22 mouse cellular contexts compared by ENCODE assay signal in genomic region chr16:29607131-29607530, GRCm38 (mm10). TPM values are rescaled to one million over a fixed set of nuclear protein-coding genes. Genes with fewer than 3 reads are reported as not detected.
A peak's percentile ranks its signal among the peaks of the same experiment; 100 is the strongest.
DNase-seq lines count a peak whose midpoint lies in the region; ATAC-seq and TF ChIP-seq lines count a peak whose summit lies in the region.
"Had no signal": no experiment of that assay in that cellular context is flagged by ENCODE, and none has a peak within 500 bp of the region (broad histone marks: within the 10 kb centered on the region; RNA-seq: fewer than 3 reads in every experiment).

No protein-coding gene starts in this region.

- 92% methylated on average over 7 of the region's 7 CpGs for WGBS in kidney, embryonic 15.5 days
- 54% methylated on average over 7 of the region's 7 CpGs for WGBS in kidney, adult 2 months
- WGBS in forebrain, embryonic 13.5 days = 88% methylated on average over 7 of the region's 7 CpGs

- no peaks in the 10 kb centered on the region for H3K27me3 ChIP-seq in kidney, embryonic 15.5 days
- H3K27me3 ChIP-seq in kidney, adult 2 months (replicated peaks; ENCODE audit: control insufficient read depth, insufficient read depth, low read length) = no peaks in the 10 kb centered on the region
- no peaks in the 10 kb centered on the region for H3K27me3 ChIP-seq in forebrain, embryonic 13.5 days
- H3K27me3 ChIP-seq: hindbrain, embryonic 15.5 days; neural tube, embryonic 15.5 days had no signal

- no peak for ATAC-seq in kidney, embryonic 15.5 days (replicated peaks; ENCODE audit: low FRiP score)
- no peak for ATAC-seq in forebrain, embryonic 13.5 days
- ATAC-seq: CD4-positive, CD25-positive, alpha-beta regulatory T cell, adult 4 months; forebrain, postnatal 0 days had no signal

- DNase-seq in kidney, adult 18-20 months = peak; percentile 58
- peak; percentile 92 for DNase-seq in kidney, adult 2 months
- DNase-seq in kidney, postnatal 14 days = peak; percentile 75
- DNase-seq in lung, postnatal 14 days = peak; percentile 23
- no peak for DNase-seq in frontal cortex, postnatal 10 days (ENCODE audit: low spot score in 2 of 2)
- DNase-seq in ovary, postnatal 10 days (ENCODE audit: low spot score) = no peak
- DNase-seq: adrenal gland, postnatal 36 days; cerebellum, adult 11-12 months; cerebellum, postnatal 10 days; forebrain, postnatal 0 days; gastrocnemius, postnatal 36 days; heart, postnatal 36 days; layer of hippocampus, adult 9-11 months; thymus, adult 2 months had no signal

- no peak for TF ChIP-seq POLR2A in kidney, adult 2 months (IDR thresholded peaks at IDR 0.05; ENCODE audit: low read depth, low read length)

- H3K9ac ChIP-seq in kidney, embryonic 15.5 days = no peak overlapping the region
- H3K9ac ChIP-seq in forebrain, embryonic 13.5 days = no peak overlapping the region
- H3K9ac ChIP-seq: forebrain, postnatal 0 days; hindbrain, embryonic 15.5 days; neural tube, embryonic 15.5 days had no signal

- H3K9me3 ChIP-seq in kidney, embryonic 15.5 days (replicated peaks) = no peaks in the 10 kb centered on the region
- no peaks in the 10 kb centered on the region for H3K9me3 ChIP-seq in forebrain, embryonic 13.5 days (replicated peaks)
- H3K9me3 ChIP-seq: forebrain, embryonic 10.5 days; hindbrain, embryonic 15.5 days; neural tube, embryonic 15.5 days had no signal

- H3K4me2 ChIP-seq in kidney, embryonic 15.5 days = no peak overlapping the region
- H3K4me2 ChIP-seq in forebrain, embryonic 13.5 days = no peak overlapping the region
- H3K4me2 ChIP-seq: hindbrain, embryonic 15.5 days; midbrain, embryonic 11.5 days; neural tube, embryonic 15.5 days had no signal

- no peak overlapping the region for H3K27ac ChIP-seq in kidney, embryonic 15.5 days
- peak overlapping the region; percentile 86 for H3K27ac ChIP-seq in kidney, adult 2 months (ENCODE audit: insufficient read depth, low read depth, low read length)
- H3K27ac ChIP-seq in forebrain, embryonic 13.5 days = no peak overlapping the region
- H3K27ac ChIP-seq: forebrain, embryonic 10.5 days; hindbrain, embryonic 15.5 days; neural tube, embryonic 15.5 days; stomach, postnatal 0 days had no signal

- no peak for TF ChIP-seq CTCF in kidney, adult 2 months (conservative IDR thresholded peaks at IDR 0.05; ENCODE audit: insufficient read depth, insufficient read length, low read depth, low read length)

- no peaks in the 10 kb centered on the region for H3K4me1 ChIP-seq in kidney, embryonic 15.5 days
- no peaks in the 10 kb centered on the region; the same call in 1 of the 2 replicates for H3K4me1 ChIP-seq in kidney, adult 2 months (ENCODE audit: control insufficient read depth, insufficient read depth, low read length)
- no peaks in the 10 kb centered on the region for H3K4me1 ChIP-seq in forebrain, embryonic 13.5 days
- H3K4me1 ChIP-seq: forebrain, embryonic 10.5 days; hindbrain, embryonic 15.5 days; neural tube, embryonic 15.5 days had no signal

- H3K36me3 ChIP-seq in kidney, embryonic 15.5 days = peaks cover 77% of the 10 kb centered on the region
- peaks cover 13% of the 10 kb centered on the region for H3K36me3 ChIP-seq in kidney, adult 2 months (ENCODE audit: control insufficient read depth, insufficient read depth, low read length)
- peaks cover 75% of the 10 kb centered on the region for H3K36me3 ChIP-seq in forebrain, embryonic 13.5 days (ENCODE audit: poor library complexity, severe bottlenecking)

- H3K4me3 ChIP-seq in kidney, embryonic 15.5 days (replicated peaks) = no peak overlapping the region
- no peak overlapping the region for H3K4me3 ChIP-seq in kidney, adult 2 months (ENCODE audit: insufficient read depth, low read depth, low read length)
- H3K4me3 ChIP-seq in forebrain, embryonic 13.5 days = no peak overlapping the region
- H3K4me3 ChIP-seq: forebrain, embryonic 10.5 days; hindbrain, embryonic 15.5 days; neural tube, embryonic 15.5 days had no signal

RNA-seq across cellular contexts. Expression of gene Opa1, which starts 28.0 kb away (rescaled TPM):
- 32.8 and 33.5 TPM in 2 replicates for polyA plus RNA-seq in kidney, embryonic 15.5 days (2015; fragmentation: Nextera tagmentation; extraction: Ambion mirVana)
- polyA plus RNA-seq in kidney, adult 2 months (2012; rRNA removed) = 19.1 and 19.4 TPM in 2 replicates
- polyA plus RNA-seq in forebrain, embryonic 13.5 days (2015; fragmentation: Nextera tagmentation; extraction: Ambion mirVana) = 40.0 and 41.6 TPM in 2 replicates

Comparison
In these comparisons a context has a peak if more than half of its experiments do, and no peak if none do; other contexts are left out.
1. DNase-seq: peak in kidney, adult 18-20 months (single experiment), kidney, adult 2 months (single experiment), kidney, postnatal 14 days (single experiment) and lung, postnatal 14 days (single experiment); none in frontal cortex, postnatal 10 days (0 of 2) and ovary, postnatal 10 days (single experiment).